Mouse (Mus musculus): Measurements from ENCODE around the gene Iqch.

Gene Iqch

GRCm38 (mm10) chr9:63377270-63378142 lies 224.8 kb downstream of the Iqch start, which contains the start of gene Map2k5:
TSS of gene Map2k5 (minus strand) at chr9:63377902.
- peak; percentile 94 for DNase-seq (ENCODE audit: low read depth)

GRCm38 (mm10) chr9:63373315-63373714 lies 229.0 kb downstream of the Iqch start:
- no peak for DNase-seq (ENCODE audit: low read depth)

- no peak for DNase-seq (ENCODE audit: low read depth)
Measured at GRCm38 (mm10) chr9:63372541-63372940, 229.8 kb downstream of the Iqch start.

All from induced T-regulatory cell, adult 2 months (primary cell).